Mouse (Mus musculus) MEL (cell line): ENCODE results near the gene Cbx6. TPM values are rescaled to one million over a fixed set of nuclear protein-coding genes. Genes with fewer than 3 reads are reported as not detected.
A peak's percentile ranks its signal among the peaks of the same experiment; 100 is the strongest.

Experiments used
- DNase-seq: peaks from one replicate; pipeline ENCODE4 v3.0.0; 2011; ENCODE audit warnings: low read depth, low spot score
- H3K27ac ChIP-seq: 2 replicates; pipeline ENCODE4 v1.5.1; 2012; ENCODE audit warnings: low read depth, mild to moderate bottlenecking, control low read depth, low read length, moderate library complexity; ENCODE audit not compliant: control insufficient read depth
- H3K27me3 ChIP-seq, 2 experiments: fragments of 150-350 bp in 1 of 2; sonication (generic) in 1 of 2; 2 replicates each; pipeline ENCODE4 v1.6.1; 2012; ENCODE audit warnings: low read length in 2 of 2, mild to moderate bottlenecking in 2 of 2, improper control_type of control experiment in 1 of 2, moderate library complexity in 1 of 2; ENCODE audit not compliant: insufficient read depth in 2 of 2, control insufficient read depth in 1 of 2
- H3K36me3 ChIP-seq, 2 experiments: 2 replicates each; pipeline ENCODE4 v1.6.1; 2012 to 2014; ENCODE audit warnings: low read length in 2 of 2, improper control_type of control experiment in 1 of 2, inconsistent platforms in 1 of 2, mild to moderate bottlenecking in 1 of 2; ENCODE audit not compliant: insufficient read depth in 2 of 2, control insufficient read depth in 1 of 2
- H3K4me1 ChIP-seq, 2 experiments: fragments of 150-350 bp in 1 of 2; sonication (generic) in 1 of 2; 2 replicates each; pipeline ENCODE4 v1.6.1; 2012; ENCODE audit warnings: low read length in 2 of 2, improper control_type of control experiment in 1 of 2, mild to moderate bottlenecking in 1 of 2; ENCODE audit not compliant: insufficient read depth in 2 of 2, control insufficient read depth in 1 of 2
- H3K4me3 ChIP-seq, 2 experiments: fragments of 150-350 bp in 1 of 2; sonication (generic) in 1 of 2; 2 replicates each; pipeline ENCODE4 v1.5.1; 2012; ENCODE audit warnings: low read depth in 2 of 2, low read length in 2 of 2, mild to moderate bottlenecking in 2 of 2, moderate library complexity in 2 of 2, control low read depth in 1 of 2, improper control_type of control experiment in 1 of 2; ENCODE audit not compliant: control insufficient read depth in 1 of 2, insufficient read depth in 1 of 2
- H3K79me2 ChIP-seq: 2 replicates; pipeline ENCODE4 v1.6.1; 2012; ENCODE audit warnings: mild to moderate bottlenecking, low read length, moderate library complexity; ENCODE audit not compliant: control insufficient read depth, poor library complexity, insufficient read depth
- H3K9ac ChIP-seq: 2 replicates; pipeline ENCODE4 v1.6.1; 2012; ENCODE audit warnings: low read depth, mild to moderate bottlenecking, control low read depth, low read length, moderate library complexity; ENCODE audit not compliant: control insufficient read depth, poor library complexity, severe bottlenecking
- H3K9me3 ChIP-seq: fragments of 150-350 bp; sonication (generic); replicated peaks from 2 replicates; pipeline ENCODE4 v1.6.1; 2012; ENCODE audit warnings: mild to moderate bottlenecking, low read length, improper control_type of control experiment, moderate library complexity; ENCODE audit not compliant: insufficient read depth
- BHLHE40 ChIP-seq: IDR thresholded peaks from 2 replicates; pipeline ENCODE4 v1.6.1; 2012; ENCODE audit warnings: low read depth, mild to moderate bottlenecking, inconsistent platforms, low read length, improper control_type of control experiment, borderline replicate concordance
- CHD1 ChIP-seq: IDR thresholded peaks from 2 replicates; pipeline ENCODE4 v1.6.1; 2012; ENCODE audit warnings: low read depth, mild to moderate bottlenecking, inconsistent platforms, low read length, improper control_type of control experiment
- CHD2 ChIP-seq: IDR thresholded peaks from 2 replicates; pipeline ENCODE4 v1.6.1; 2011; ENCODE audit warnings: low read length, improper control_type of control experiment
- CTCF ChIP-seq, 3 experiments: IDR thresholded peaks in 2 of 3; conservative IDR thresholded peaks in 1 of 3; 2 replicates each; pipeline ENCODE4 v1.5.1; 2011 to 2012; ENCODE audit warnings: low read length in 3 of 3, low read depth in 2 of 3, mild to moderate bottlenecking in 2 of 3, improper control_type of control experiment in 1 of 3, inconsistent platforms in 1 of 3, mixed read lengths in 1 of 3, moderate library complexity in 1 of 3; ENCODE audit not compliant: control insufficient read depth in 1 of 3, insufficient read depth in 1 of 3, poor library complexity in 1 of 3, severe bottlenecking in 1 of 3
- E2F4 ChIP-seq: IDR thresholded peaks from 2 replicates; pipeline ENCODE4 v1.6.1; 2011; ENCODE audit warnings: low read depth, low read length, improper control_type of control experiment, borderline replicate concordance
- ETS1 ChIP-seq: IDR thresholded peaks from 2 replicates; pipeline ENCODE4 v1.6.1; 2012; ENCODE audit warnings: low read depth, mild to moderate bottlenecking, inconsistent platforms, low read length, improper control_type of control experiment, moderate library complexity
- GABPA ChIP-seq: IDR thresholded peaks from 2 replicates; pipeline ENCODE4 v1.6.1; 2012; ENCODE audit warnings: low read depth, mild to moderate bottlenecking, inconsistent platforms, low read length, improper control_type of control experiment, moderate library complexity
- HCFC1 ChIP-seq: IDR thresholded peaks from 2 replicates; pipeline ENCODE4 v1.6.1; 2012; ENCODE audit warnings: low read depth, mild to moderate bottlenecking, inconsistent platforms, low read length, improper control_type of control experiment, moderate library complexity
- MAX ChIP-seq: IDR thresholded peaks from 2 replicates; pipeline ENCODE4 v1.6.1; 2011; ENCODE audit warnings: low read length, improper control_type of control experiment
- MAZ ChIP-seq: IDR thresholded peaks from 2 replicates; pipeline ENCODE4 v1.6.1; 2012; ENCODE audit warnings: low read depth, mild to moderate bottlenecking, inconsistent platforms, low read length, improper control_type of control experiment
- MYB ChIP-seq: IDR thresholded peaks from 2 replicates; pipeline ENCODE4 v1.6.1; 2011; ENCODE audit warnings: mild to moderate bottlenecking, low read depth, low read length, improper control_type of control experiment
- NELFE ChIP-seq: IDR thresholded peaks from 2 replicates; pipeline ENCODE4 v1.6.1; 2011; ENCODE audit warnings: low read depth, low read length, improper control_type of control experiment
- NRF1 ChIP-seq: IDR thresholded peaks from 2 replicates; pipeline ENCODE4 v1.6.1; 2014; ENCODE audit warnings: low read depth, mild to moderate bottlenecking, inconsistent platforms, low read length, improper control_type of control experiment, moderate library complexity; ENCODE audit not compliant: poor library complexity, insufficient read depth, severe bottlenecking
- POLR2A ChIP-seq, 2 experiments: IDR thresholded peaks; 2 replicates each; pipeline ENCODE4 v1.6.1; 2011 to 2012; ENCODE audit warnings: low read length in 2 of 2, mild to moderate bottlenecking in 2 of 2, control low read depth in 1 of 2, improper control_type of control experiment in 1 of 2, low read depth in 1 of 2, moderate library complexity in 1 of 2; ENCODE audit not compliant: control insufficient read depth in 1 of 2, insufficient read depth in 1 of 2, poor library complexity in 1 of 2
- POLR2AphosphoS2 ChIP-seq: IDR thresholded peaks from 2 replicates; pipeline ENCODE4 v1.6.1; 2011; ENCODE audit warnings: low read length, improper control_type of control experiment
- POLR2AphosphoS5 ChIP-seq: IDR thresholded peaks from 2 replicates; pipeline ENCODE4 v1.6.1; 2012; ENCODE audit warnings: low read depth, borderline replicate concordance, mild to moderate bottlenecking, inconsistent platforms, low read length, moderate library complexity, mixed read lengths
- RCOR1 ChIP-seq: IDR thresholded peaks from 2 replicates; pipeline ENCODE4 v1.6.1; 2012; ENCODE audit warnings: low read depth, mild to moderate bottlenecking, inconsistent platforms, low read length, improper control_type of control experiment
- SIN3A ChIP-seq: IDR thresholded peaks from 2 replicates; pipeline ENCODE4 v1.6.1; 2012; ENCODE audit warnings: low read length, improper control_type of control experiment, inconsistent platforms
- TAL1 ChIP-seq: IDR thresholded peaks from 2 replicates; pipeline ENCODE4 v1.6.1; 2012; ENCODE audit warnings: mild to moderate bottlenecking, inconsistent platforms, low read length, moderate library complexity, mixed read lengths
- TBP ChIP-seq: IDR thresholded peaks from 2 replicates; pipeline ENCODE4 v1.8.0; 2011; ENCODE audit warnings: low read depth, low read length, improper control_type of control experiment
- UBTF ChIP-seq: IDR thresholded peaks from 2 replicates; pipeline ENCODE4 v1.6.1; 2012; ENCODE audit warnings: low read depth, mild to moderate bottlenecking, inconsistent platforms, low read length, improper control_type of control experiment, moderate library complexity, borderline replicate concordance; ENCODE audit not compliant: insufficient read depth
- USF1 ChIP-seq: IDR thresholded peaks from 2 replicates; pipeline ENCODE4 v1.6.1; 2014; ENCODE audit warnings: low read depth, mild to moderate bottlenecking, inconsistent platforms, low read length, improper control_type of control experiment, moderate library complexity
- USF2 ChIP-seq, 2 experiments: IDR thresholded peaks; 2 replicates each; pipeline ENCODE4 v1.6.1; 2011 to 2012; ENCODE audit warnings: improper control_type of control experiment in 2 of 2, low read length in 2 of 2, borderline replicate concordance in 1 of 2, inconsistent platforms in 1 of 2, low read depth in 1 of 2, mild to moderate bottlenecking in 1 of 2; ENCODE audit not compliant: insufficient read depth in 1 of 2
- ZC3H11A ChIP-seq: IDR thresholded peaks from 2 replicates; pipeline ENCODE4 v1.6.1; 2012; ENCODE audit warnings: low read depth, mild to moderate bottlenecking, inconsistent platforms, low read length, improper control_type of control experiment
- ZMIZ1 ChIP-seq: IDR thresholded peaks from 2 replicates; pipeline ENCODE4 v1.6.1; 2012; ENCODE audit warnings: low read depth, mild to moderate bottlenecking, inconsistent platforms, low read length, improper control_type of control experiment, moderate library complexity
- ZNF384 ChIP-seq: IDR thresholded peaks from 2 replicates; pipeline ENCODE4 v1.6.1; 2012; ENCODE audit warnings: low read depth, mild to moderate bottlenecking, inconsistent platforms, low read length, improper control_type of control experiment
- polyA plus RNA-seq, 2 experiments: library from polyadenylated mRNA; stranded (reverse) in 1 of 2; unstranded in 1 of 2; fragments of >175 nt in 1 of 2; fragments of >200 nt in 1 of 2; gene quantifications; 2 replicates each; pipeline versions ENCODE4 v1.2.1 to v1.2.4; 2012; ENCODE audit warnings: low replicate concordance in 2 of 2, low read depth in 1 of 2; ENCODE audit not compliant: insufficient read length in 2 of 2, insufficient read depth in 1 of 2, missing spikeins in 1 of 2
- total RNA-seq: library from RNA; depleted of rRNA; stranded (reverse); fragments of 300-350 nt; gene quantifications from 2 replicates; pipeline ENCODE4 v1.2.3, GENCODE M21; 2012

Gene Cbx6
- total and polyA plus RNA-seq, 3 experiments, result 25.1 to 43.6 TPM; not detected in 1

DNA sequence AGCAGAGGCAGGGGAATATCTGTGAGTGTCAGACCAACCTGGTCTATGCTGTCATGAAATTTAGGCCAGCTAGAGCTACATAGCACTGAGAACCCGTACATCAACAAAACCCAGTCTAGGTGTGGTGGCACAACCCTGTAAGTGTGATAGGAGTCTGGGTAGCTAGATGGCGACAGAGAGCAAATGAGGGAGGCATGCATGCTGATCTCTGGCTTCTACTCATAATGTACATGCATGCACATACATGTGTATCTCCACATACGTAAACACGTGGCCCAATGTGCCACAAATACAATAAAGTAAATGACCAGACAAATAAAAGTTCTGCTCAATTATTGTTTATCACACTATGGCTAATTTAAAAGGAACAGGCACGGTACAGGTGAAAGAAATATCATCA lies 26.4 kb downstream of the Cbx6 start (continued):
- no peak for TF ChIP-seq NRF1
- peak; percentile 62 for TF ChIP-seq MAX
- TF ChIP-seq USF1, result no peak
- no peak for TF ChIP-seq E2F4
- no peak for TF ChIP-seq POLR2AphosphoS5
- no peak for TF ChIP-seq TBP
- no peak for TF ChIP-seq MYB
- TF ChIP-seq RCOR1, result no peak
- TF ChIP-seq MAZ, result no peak
- no peak for TF ChIP-seq POLR2AphosphoS2
- no peak for TF ChIP-seq CHD2
- no peak for TF ChIP-seq NELFE
- TF ChIP-seq UBTF, result no peak
- TF ChIP-seq, all 39 proteins: peak for 6

DNA sequence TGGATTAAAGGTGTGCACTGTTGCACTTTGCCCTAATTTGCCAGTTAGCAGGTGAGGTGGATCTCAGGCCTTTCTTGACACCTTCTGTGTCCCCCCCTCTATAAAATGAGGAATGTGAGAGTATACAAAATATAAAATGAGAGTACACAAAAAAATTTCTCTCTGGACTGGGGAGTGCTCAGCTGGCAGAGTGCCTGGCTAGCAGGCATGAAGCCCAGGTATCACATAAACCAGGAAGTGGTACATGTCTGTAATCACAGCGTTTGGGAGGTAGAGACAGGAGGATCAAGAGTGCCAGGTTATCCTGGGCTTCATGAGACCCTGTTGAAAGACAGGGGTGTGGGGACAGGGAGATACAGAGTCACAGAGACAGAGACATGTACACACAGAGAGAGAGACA lies 27.4 kb downstream of the Cbx6 start:
- Histone ChIP-seq H3K4me3 (no peak overlapping the region), H3K4me1 (no peaks in the 10 kb centered on the region), H3K36me3 (no peaks in the 10 kb centered on the region), H3K27me3 (peaks cover under 1 to 3% of the 10 kb centered on the region in 2 experiments; a peak in 1 of 4 replicates), H3K27ac (no peak overlapping the region), H3K9ac (no peak overlapping the region), H3K79me2 (no peaks in the 10 kb centered on the region), H3K9me3 (no peaks in the 10 kb centered on the region)
- TF ChIP-seq USF2 (IDR thresholded peaks at IDR 0.05; ENCODE audit: borderline replicate concordance in 1 of 2, insufficient read depth in 1 of 2, low read depth in 1 of 2, low read length in 2 of 2) (no peak), TAL1 (no peak)
- DNase-seq, result no peak

DNA sequence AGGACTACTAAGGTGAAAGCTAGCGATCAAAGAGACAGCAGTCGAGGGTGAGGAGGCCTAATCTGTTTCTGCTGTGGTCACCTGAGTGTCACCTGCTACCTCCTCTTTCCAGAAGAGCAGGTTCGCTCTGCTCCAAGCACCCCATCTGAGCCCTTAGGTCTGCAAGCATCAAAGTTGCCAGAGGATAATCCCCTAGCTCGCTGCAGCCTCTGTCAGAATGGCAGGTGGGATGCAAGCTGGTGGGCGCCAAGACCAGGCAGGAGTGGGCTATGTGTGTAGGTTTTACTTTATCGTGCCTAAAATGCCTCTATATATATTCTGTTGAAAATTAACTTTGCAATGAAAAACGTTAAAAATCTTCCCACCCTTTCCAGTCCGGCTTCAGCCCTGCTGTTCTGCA lies 29.2 kb downstream of the Cbx6 start:
- H3K27ac ChIP-seq, result no peak overlapping the region
- H3K27me3 ChIP-seq, result no peaks in the 10 kb centered on the region; a peak in 1 of 4 replicates
- no peaks in the 10 kb centered on the region for H3K9me3 ChIP-seq
- no peaks in the 10 kb centered on the region for H3K36me3 ChIP-seq
- H3K9ac ChIP-seq, result no peak overlapping the region
- no peak for DNase-seq
- no peaks in the 10 kb centered on the region for H3K4me1 ChIP-seq
- H3K4me3 ChIP-seq, result no peak overlapping the region
- no peaks in the 10 kb centered on the region for H3K79me2 ChIP-seq
- TF ChIP-seq NRF1 (no peak), POLR2A (IDR thresholded peaks at IDR 0.05; ENCODE audit: control insufficient read depth in 1 of 2, insufficient read depth in 1 of 2, low read depth in 1 of 2, low read length in 2 of 2, poor library complexity in 1 of 2) (no peak), USF2 (IDR thresholded peaks at IDR 0.05; ENCODE audit: borderline replicate concordance in 1 of 2, insufficient read depth in 1 of 2, low read depth in 1 of 2, low read length in 2 of 2) (no peak), MAX (no peak), ZMIZ1 (no peak), E2F4 (no peak), SIN3A (no peak), RCOR1 (no peak), ZC3H11A (no peak), HCFC1 (no peak), GABPA (no peak), ZNF384 (no peak), BHLHE40 (no peak), POLR2AphosphoS2 (no peak), MYB (no peak), CTCF (IDR thresholded peaks at IDR 0.05 in 2 of 3, conservative IDR thresholded peaks at IDR 0.05 in 1 of 3; ENCODE audit: control insufficient read depth in 1 of 3, insufficient read depth in 1 of 3, low read depth in 2 of 3, low read length in 3 of 3, poor library complexity in 1 of 3, severe bottlenecking in 1 of 3) (no peak), CHD1 (no peak), ETS1 (no peak)
